Mouse (Mus musculus) liver, postnatal 0 days (tissue): ENCODE results near the gene Ankrd55.

Experiments used
- CTCF ChIP-seq: sonication (generic); IDR thresholded peaks from 2 replicates; pipeline ENCODE4 v1.5.1; 2016; ENCODE audit warnings: antibody characterized with exemption, low read depth
- EP300 ChIP-seq: IDR thresholded peaks from 2 replicates; pipeline ENCODE4 v1.6.1; 2016; ENCODE audit warnings: antibody characterized with exemption, low read depth, mild to moderate bottlenecking

GRCm38 (mm10) chr13:112415896-112416295 is 127.6 kb downstream of the Ankrd55 start:
- TF ChIP-seq CTCF = no peak
- TF ChIP-seq EP300 = no peak
